Comparison of ENCODE assay signal across 25 mouse cellular contexts in genomic region chr11:86440791-86441190, GRCm38 (mm10). TPM values are rescaled to one million over a fixed set of nuclear protein-coding genes. Genes with fewer than 3 reads are reported as not detected.
DNase-seq lines count a peak whose midpoint lies in the region; ATAC-seq lines count a peak whose summit lies in the region.
"Had no signal": no experiment of that assay in that cellular context is flagged by ENCODE, and none has a peak within 500 bp of the region (broad histone marks: within the 10 kb centered on the region; RNA-seq: fewer than 3 reads in every experiment).

No protein-coding gene starts in this region.

- no peaks in the 10 kb centered on the region for H3K4me1 ChIP-seq in intestine, embryonic 16.5 days (ENCODE audit: control insufficient read depth, insufficient read depth, low read length)
- H3K4me1 ChIP-seq: midbrain, embryonic 12.5 days; stomach, embryonic 15.5 days had no signal

- no peak overlapping the region for H3K4me3 ChIP-seq in intestine, embryonic 16.5 days (ENCODE audit: low read length)
- H3K4me3 ChIP-seq: heart, embryonic 12.5 days; hindbrain, embryonic 10.5 days; limb, embryonic 10.5 days; midbrain, embryonic 12.5 days; stomach, embryonic 15.5 days had no signal

- DNase-seq in spleen, postnatal 36 days (ENCODE audit: low spot score in 2 of 2) = peak; percentile 34 to 37
- DNase-seq in spleen, adult 12 weeks (ENCODE audit: low spot score) = no peak
- peak; percentile 56 for DNase-seq in ZHBTc4 (ENCODE audit: low read depth, low spot score)
- DNase-seq in thymus, postnatal 0 days (ENCODE audit: low spot score) = peak; percentile 78
- DNase-seq in right cerebral cortex, postnatal 14 days = no peak
- DNase-seq in frontal cortex, postnatal 10 days (ENCODE audit: low spot score in 2 of 2) = no peak
- no peak for DNase-seq in kidney, adult 18-20 months
- DNase-seq: adrenal gland, postnatal 14 days; cerebellum, adult 8-10 months; cerebellum, postnatal 36 days; gastrocnemius, postnatal 10 days; heart, postnatal 10 days; kidney, adult 11 months; layer of hippocampus, adult 9-11 months; lung, postnatal 10 days; right cerebral cortex, postnatal 25 days had no signal

- no peak overlapping the region for H3K27ac ChIP-seq in intestine, embryonic 16.5 days (ENCODE audit: low read length)
- H3K27ac ChIP-seq: hindbrain, embryonic 10.5 days; hindbrain, postnatal 0 days; limb, embryonic 10.5 days; midbrain, embryonic 12.5 days; stomach, embryonic 15.5 days had no signal

- no peak overlapping the region for H3K9ac ChIP-seq in intestine, embryonic 16.5 days (ENCODE audit: low read depth, low read length)
- H3K9ac ChIP-seq: heart, embryonic 12.5 days; midbrain, embryonic 12.5 days; stomach, embryonic 15.5 days had no signal

- H3K27me3 ChIP-seq in intestine, embryonic 16.5 days (replicated peaks; ENCODE audit: control insufficient read depth, insufficient read depth, low read length) = no peaks in the 10 kb centered on the region
- H3K27me3 ChIP-seq: heart, embryonic 12.5 days; stomach, embryonic 15.5 days had no signal

- no peaks in the 10 kb centered on the region for H3K9me3 ChIP-seq in intestine, embryonic 16.5 days (ENCODE audit: control insufficient read depth, low read length)
- H3K9me3 ChIP-seq: G1E; heart, embryonic 12.5 days; hindbrain, embryonic 10.5 days; limb, embryonic 10.5 days; midbrain, embryonic 12.5 days; stomach, embryonic 15.5 days had no signal

- 62% methylated on average over 5 of the region's 5 CpGs for WGBS in intestine, embryonic 16.5 days

- H3K36me3 ChIP-seq in intestine, embryonic 16.5 days (ENCODE audit: control insufficient read depth, insufficient read depth, low read length) = no peaks in the 10 kb centered on the region
- H3K36me3 ChIP-seq: G1E; heart, embryonic 12.5 days; hindbrain, embryonic 10.5 days; limb, embryonic 10.5 days; midbrain, embryonic 12.5 days; stomach, embryonic 15.5 days had no signal

- no peak for ATAC-seq in intestine, embryonic 16.5 days
- ATAC-seq: forebrain, embryonic 14.5 days; hindbrain, postnatal 0 days had no signal

- no peak overlapping the region for H3K4me2 ChIP-seq in intestine, embryonic 16.5 days (ENCODE audit: low read depth, low read length)
- H3K4me2 ChIP-seq: heart, embryonic 12.5 days; midbrain, embryonic 12.5 days; stomach, embryonic 15.5 days had no signal

RNA-seq across cellular contexts. Expression of gene Rnft1, which starts 43.7 kb away (rescaled TPM):
- polyA plus RNA-seq in thymus, postnatal 0 days (2015; fragmentation: Nextera tagmentation; extraction: Ambion mirVana) = 41.4 and 42.7 TPM in 2 replicates
- 69.0 and 69.1 TPM in 2 replicates for polyA plus RNA-seq in intestine, embryonic 16.5 days (2015; fragmentation: Nextera tagmentation; extraction: Ambion mirVana)

Comparison
In these comparisons a context has a peak if more than half of its experiments do, and no peak if none do; other contexts are left out.
1. DNase-seq: peak in spleen, postnatal 36 days (2 of 2), ZHBTc4 (single experiment) and thymus, postnatal 0 days (single experiment); none in spleen, adult 12 weeks (single experiment), right cerebral cortex, postnatal 14 days (single experiment), frontal cortex, postnatal 10 days (0 of 2) and kidney, adult 18-20 months (single experiment).